Mouse (Mus musculus) lung, adult 18-20 months (tissue): ENCODE measurements around the gene Gpr174.
"Not testable (repeated sequence)": the region's sequence is repeated elsewhere in the genome, so short reads cannot be mapped to it uniquely, and the experiment has no call there.

ENCODE experiments used
- DNase-seq, 2 experiments: peaks; one replicate each; pipeline ENCODE4 v3.0.0; 2022; ENCODE audit warnings: mixed read lengths in 2 of 2

Gpr174 gene

GRCm38 (mm10) chrX:107255486-107256227 lies at the start of gene Gpr174:
Gene Gpr174, plus strand, starts transcription at chrX:107255878.
- DNase-seq: no peak

- no peak for DNase-seq
Observed at GRCm38 (mm10) chrX:107217577-107218090, 38.0 kb upstream of the Gpr174 start.

- DNase-seq: no peak
Observed at GRCm38 (mm10) chrX:107224846-107225245, 30.8 kb upstream of the Gpr174 start.

DNA sequence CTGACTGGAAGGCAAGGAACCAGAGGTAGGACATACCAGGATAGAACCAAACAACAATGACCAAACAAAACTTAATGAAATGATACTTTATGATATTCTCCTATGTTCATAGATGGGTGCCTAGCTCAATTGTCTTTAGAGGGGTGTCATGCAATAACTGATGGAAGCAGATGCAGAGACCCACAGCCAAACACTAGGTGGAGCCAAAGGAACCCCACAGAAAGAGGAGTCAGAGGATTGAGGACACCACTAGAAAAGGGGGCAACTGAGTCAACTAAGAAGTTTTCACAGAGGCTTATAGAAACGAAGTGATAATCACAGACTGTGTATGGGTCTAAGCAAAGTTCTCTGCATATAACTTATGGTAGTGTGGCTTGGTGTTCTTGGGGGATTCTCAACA lies 24.5 kb upstream of the Gpr174 start:
- DNase-seq: no peak

GRCm38 (mm10) chrX:107234655-107235054 lies 21.0 kb upstream of the Gpr174 start:
- no peak for DNase-seq

- no peak for DNase-seq
Observed at GRCm38 (mm10) chrX:107236461-107236860, 19.2 kb upstream of the Gpr174 start.

DNA sequence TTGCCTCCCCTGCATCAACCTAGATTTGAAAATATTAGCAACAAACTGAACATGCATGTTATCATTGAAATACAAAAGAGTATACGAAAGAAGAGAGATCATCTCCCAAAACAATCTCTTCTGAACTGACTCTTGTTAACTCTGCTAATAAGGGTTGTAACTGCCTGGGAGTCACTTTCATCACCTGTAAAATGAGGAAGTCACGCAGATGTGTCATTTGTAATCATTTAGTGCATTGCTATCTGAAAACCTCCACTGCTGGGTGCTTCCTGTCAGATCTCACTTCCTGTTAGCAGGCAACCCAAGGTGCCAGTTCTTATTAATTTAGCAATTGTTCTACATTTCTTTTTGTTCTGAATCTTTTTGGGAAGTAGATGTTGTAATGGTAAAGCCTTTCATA lies 5.3 kb upstream of the Gpr174 start:
- DNase-seq: no peak

DNA sequence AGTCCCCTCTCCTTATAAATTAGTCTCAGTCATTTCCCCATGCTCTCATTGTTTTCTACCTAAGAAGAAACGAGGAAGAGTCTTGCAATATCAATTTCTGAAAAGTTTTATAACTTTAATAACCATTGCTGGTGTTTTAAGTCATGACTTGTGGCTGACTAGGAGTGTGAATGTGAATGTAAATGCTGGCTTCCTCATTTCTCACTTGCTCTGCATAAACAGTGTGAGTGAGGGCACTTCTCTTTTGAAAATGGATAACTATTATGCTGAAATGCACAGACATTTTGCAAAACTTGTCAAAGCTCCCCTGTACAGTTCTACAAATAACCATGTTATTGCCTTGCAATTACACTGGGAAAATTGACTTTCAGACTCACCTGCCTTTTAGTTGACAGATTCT lies 8.9 kb downstream of the Gpr174 start:
- no peak for DNase-seq

DNA sequence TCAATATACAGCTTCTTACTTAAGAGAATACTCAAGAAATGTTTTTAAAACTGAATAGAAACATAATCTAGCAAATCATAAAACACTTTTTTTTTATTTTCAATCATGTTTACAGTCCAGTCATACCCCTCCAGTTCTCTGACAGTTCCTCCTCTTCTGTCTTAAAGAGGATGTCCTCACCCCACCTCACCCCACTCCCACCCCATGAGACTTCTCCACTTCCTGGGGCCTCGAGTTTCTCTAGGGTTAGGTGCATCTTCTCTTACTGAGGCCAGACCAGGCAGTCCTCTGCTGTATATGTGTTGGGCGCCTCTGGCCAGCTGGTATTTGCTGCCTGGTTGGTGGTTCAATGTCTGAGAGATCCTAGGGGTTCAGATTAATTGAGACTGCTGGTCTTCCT lies 21.9 kb downstream of the Gpr174 start:
- no peak for DNase-seq

- no peak for DNase-seq
Observed at GRCm38 (mm10) chrX:107284211-107284610, 28.5 kb downstream of the Gpr174 start.

DNA sequence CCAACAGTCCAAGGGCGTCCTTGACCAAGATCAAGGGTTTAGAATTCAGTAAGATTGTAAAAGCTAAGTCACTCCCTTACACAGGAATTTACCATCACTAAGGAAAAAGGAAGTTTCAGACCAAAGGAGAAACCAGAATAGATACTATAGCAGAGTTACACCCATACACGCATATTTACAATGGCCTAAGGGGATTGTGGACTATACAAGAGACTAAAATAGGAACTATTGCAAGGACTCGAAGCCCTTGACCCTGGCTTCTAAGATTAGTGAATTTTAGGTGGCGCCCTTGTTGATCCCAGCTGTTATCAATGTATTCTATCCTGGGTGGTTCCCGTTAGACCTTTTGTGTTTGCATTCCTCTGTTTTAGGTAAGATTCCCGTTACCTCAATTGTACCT lies 42.2 kb downstream of the Gpr174 start:
- not testable (repeated sequence) for DNase-seq

DNA sequence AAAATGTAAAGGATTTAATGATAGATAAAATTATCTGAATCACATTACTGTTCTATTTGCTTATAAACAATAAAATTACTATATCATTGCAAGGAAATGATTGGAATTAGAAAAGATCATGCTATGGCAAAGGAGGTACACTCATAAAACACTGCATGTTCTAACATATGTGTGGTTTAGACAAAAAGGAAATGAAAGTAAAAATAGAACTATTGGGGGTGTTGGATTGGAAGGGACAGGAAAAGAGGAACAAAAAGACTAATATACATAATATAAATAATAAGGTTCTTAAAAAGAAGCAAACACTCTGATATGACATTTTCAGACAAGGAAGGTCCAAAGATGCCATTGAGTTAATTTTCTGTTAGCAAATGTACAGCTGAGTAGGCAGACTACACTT lies 43.1 kb downstream of the Gpr174 start:
- no peak for DNase-seq

GRCm38 (mm10) chrX:107306492-107306891 lies 50.8 kb downstream of the Gpr174 start:
- DNase-seq: no peak

- DNase-seq: no peak
Observed at GRCm38 (mm10) chrX:107312533-107312932, 56.9 kb downstream of the Gpr174 start.

DNA sequence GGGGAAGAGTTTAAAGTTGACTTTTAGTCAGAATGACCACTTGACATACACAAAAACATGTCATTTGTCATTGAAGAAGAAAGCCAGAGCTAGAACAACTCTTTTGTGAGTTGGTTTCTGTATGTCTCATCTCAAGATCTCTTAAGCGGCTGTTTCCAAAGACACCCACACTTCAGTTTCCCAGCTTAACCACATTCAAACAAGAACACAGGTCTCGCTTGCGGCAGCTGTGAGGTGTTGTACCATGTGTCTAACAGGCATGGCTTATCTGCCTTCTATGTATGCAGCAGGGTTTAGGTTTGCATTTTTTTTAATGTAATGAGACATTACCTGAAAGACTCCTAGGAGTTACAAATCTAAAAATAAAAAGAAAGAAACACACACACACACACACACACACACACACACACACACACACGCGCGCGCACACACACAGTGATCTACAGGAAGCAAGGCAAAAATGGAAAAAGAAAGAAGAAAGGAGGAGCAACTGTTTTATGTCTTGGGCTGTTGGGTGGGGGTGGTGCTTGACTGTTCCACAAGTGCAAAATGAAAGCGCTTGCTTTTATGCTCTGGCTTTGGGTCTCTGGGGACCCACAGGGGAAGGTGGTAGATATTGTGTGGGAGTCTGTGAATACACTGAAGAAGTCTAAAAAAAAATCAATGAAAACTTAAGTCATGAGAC lies 70.2 kb downstream of the Gpr174 start:
- DNase-seq: peak in 1 of 2 experiments; percentile 1

GRCm38 (mm10) chrX:107329849-107330248 lies 74.2 kb downstream of the Gpr174 start:
- DNase-seq: peak; percentile 1 to 7

- no peak for DNase-seq
Observed at GRCm38 (mm10) chrX:107336609-107337008, 80.9 kb downstream of the Gpr174 start.

- no peak for DNase-seq
Observed at GRCm38 (mm10) chrX:107341980-107342379, 86.3 kb downstream of the Gpr174 start.
